Mouse (Mus musculus) granulocyte monocyte progenitor cell, adult 5-6 weeks (primary cell): ENCODE measurements at regions not wholly inside any gene's neighbourhood (a gene's known extent, or its start where the extent isn't known, plus 50 kb on each side); places are given as distances from the start of the nearest gene placed in this dataset.
A peak's percentile ranks its signal among the peaks of the same experiment; 100 is the strongest.

Source experiments
- ATAC-seq: replicated peaks from 2 replicates; pipeline ENCODE4 v1.8.0; 2016; ENCODE audit warnings: mild to moderate bottlenecking, moderate TSS enrichment, inconsistent platforms; ENCODE audit not compliant: poor library complexity, severe bottlenecking

DNA sequence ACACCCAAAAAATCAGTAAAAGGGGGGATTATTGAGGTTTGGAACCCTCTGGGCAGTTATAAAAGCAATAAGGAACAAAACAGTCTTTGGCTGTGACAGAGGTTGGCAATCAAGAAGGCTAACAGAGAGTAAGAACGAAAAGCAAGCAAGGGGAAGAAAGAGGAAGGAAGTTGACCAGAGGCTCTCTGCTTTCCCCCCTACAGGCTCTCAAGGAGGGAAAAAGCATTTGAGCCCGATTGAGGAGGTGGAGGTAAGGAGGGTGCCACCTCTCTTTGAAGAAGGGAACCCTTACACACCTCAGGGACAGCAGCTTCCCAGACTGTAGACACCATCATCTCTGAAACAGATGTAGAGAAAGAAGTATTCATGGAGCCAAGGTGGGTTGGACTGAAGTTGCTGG lies 194.6 kb upstream of the Hnrnpa3 start:
- ATAC-seq = peak; percentile 72

DNA sequence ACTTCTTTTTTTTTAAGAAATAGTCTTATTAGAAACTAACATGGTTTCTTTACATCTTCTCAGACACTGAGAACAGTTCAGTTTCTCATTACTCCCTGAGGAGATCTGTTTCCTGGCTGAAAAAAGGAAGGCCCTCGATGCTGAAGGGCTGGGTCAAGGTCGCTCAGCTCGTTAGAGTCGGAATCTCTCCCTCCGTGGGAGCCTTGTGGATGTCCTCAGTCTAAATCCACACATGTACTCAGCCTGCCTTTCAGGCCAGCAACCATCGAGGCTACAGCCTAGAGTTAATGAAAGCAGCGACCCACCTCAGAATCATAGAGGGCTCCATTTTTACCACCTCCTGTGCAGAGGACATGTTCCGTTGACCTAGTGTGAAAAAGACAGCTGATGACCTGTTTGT lies 190.2 kb upstream of the Hnrnpa3 start:
- no peak for ATAC-seq

DNA sequence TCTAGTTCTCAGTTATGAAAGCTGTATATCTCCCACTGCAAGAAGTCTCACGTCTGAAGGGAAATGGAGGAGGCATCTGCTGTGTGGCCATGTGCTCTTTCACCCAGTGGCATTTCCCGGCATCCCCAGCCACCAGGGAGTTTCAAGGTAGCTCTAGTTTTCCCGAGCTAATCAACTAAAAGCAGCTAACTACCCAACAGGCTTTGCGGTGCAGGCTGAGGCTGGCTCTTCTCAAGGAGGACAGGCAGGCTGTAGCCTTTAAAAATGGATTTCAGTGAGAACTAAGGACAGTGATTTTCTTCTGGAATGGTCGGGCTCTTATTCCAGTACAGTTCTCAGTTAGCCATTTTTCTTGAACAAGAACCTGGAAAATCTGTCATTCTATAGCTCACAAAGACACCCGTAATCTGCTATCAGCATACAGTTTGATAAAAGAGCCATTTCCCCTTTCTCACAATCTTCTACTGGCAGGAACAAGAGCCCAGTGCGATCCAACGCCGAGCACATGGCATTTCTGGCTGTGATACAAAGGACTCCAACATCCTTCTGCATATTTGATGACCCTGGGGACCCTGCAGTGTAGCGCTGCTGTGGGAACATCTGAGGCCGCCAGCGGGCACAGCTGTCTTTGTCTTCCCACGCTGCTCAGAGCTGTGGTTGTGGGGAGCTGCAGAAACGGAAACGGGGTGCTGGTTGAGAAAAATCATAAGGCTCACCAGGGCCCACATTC lies 188.9 kb upstream of the Hnrnpa3 start:
- peak; percentile 90 for ATAC-seq

DNA sequence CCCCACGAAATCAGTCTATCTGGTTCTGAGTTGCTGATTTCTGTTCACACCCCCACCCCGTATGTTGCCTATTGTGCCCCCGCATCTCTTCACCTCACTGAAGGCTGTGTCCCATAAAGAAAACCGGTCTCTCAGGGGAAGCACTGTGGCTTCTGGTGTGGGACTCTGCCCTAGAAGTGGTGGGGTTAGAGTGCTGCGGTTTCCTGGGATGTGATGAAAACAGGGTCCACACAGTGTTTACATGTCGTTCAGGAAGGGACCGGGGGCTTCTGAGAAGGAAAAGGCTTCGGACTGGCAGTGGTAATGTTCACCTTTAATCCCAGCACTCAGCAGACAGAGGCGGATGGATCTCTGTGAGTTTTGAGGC lies 188.4 kb upstream of the Hnrnpa3 start:
- ATAC-seq = peak; percentile 60; the same call in 1 of the 2 replicates

- ATAC-seq = no peak
Measured at GRCm38 (mm10) chr2:75472489-75472888, 186.6 kb upstream of the Hnrnpa3 start.

- no peak for ATAC-seq
Measured at GRCm38 (mm10) chr2:75474509-75474908, 184.6 kb upstream of the Hnrnpa3 start.

GRCm38 (mm10) chr2:75476350-75476749 lies 182.7 kb upstream of the Hnrnpa3 start:
- ATAC-seq = no peak

GRCm38 (mm10) chr2:75477076-75477475 lies 182.0 kb upstream of the Hnrnpa3 start:
- ATAC-seq = no peak

DNA sequence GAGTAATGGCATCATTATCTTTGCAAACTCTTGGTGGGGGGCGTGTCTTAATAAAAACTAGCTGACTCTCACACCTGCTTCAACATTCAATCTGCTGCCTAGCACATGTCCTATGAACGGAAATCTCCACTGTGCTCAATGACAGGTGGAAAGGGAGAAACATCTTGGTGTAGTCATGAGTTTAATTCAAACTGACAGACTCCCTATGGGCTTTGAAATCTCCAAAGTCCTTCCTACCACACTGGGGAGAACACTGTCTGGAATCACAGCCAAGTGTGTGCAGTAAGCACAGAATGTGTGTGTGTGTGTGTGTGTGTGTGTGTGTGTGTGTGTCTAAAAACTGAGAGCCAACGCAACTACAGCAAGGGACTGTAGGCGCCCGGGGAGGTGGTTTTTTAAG lies 179.5 kb upstream of the Hnrnpa3 start:
- ATAC-seq = no peak

- no peak for ATAC-seq
Measured at GRCm38 (mm10) chr2:75481863-75482262, 177.2 kb upstream of the Hnrnpa3 start.

DNA sequence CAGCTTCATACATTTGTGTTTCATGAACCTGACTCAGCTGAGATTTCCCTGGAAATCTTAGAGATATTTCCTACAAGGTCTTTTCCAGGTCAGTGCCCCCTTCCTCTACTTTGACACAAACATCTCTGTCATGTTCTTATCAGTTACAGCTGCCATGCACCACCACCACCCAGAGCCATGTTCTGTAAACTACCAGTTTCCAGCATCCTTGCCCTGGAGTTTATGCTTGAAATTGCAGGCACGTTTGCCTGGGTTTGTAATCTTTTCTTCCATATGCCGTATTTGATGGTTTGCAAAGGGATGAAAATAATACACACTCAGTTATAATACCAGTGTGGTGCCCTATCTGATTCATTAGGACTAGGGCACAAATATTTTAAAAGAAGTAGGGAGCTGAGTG lies 176.6 kb upstream of the Hnrnpa3 start:
- ATAC-seq = no peak

GRCm38 (mm10) chr2:75484951-75485350 lies 174.1 kb upstream of the Hnrnpa3 start:
- no peak for ATAC-seq

DNA sequence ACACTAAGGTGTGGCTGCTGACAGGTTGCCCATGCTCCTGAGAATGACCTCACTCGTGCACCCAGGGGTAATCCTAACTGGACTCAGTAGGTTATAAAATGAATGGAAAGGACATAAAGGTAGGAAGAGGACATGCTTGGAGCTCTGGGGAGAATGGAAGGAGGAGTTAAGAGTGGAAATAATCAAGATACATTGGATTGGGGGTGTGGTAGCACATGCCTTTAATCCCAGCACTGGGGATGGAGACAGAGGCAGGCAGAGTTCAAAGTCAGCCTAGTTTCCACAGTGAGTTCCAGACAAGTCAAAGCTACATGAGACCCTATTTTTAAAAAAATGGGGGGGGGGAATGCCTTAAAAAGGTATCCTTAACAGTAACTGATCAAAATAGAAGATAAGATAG lies 167.9 kb upstream of the Hnrnpa3 start:
- ATAC-seq = no peak

DNA sequence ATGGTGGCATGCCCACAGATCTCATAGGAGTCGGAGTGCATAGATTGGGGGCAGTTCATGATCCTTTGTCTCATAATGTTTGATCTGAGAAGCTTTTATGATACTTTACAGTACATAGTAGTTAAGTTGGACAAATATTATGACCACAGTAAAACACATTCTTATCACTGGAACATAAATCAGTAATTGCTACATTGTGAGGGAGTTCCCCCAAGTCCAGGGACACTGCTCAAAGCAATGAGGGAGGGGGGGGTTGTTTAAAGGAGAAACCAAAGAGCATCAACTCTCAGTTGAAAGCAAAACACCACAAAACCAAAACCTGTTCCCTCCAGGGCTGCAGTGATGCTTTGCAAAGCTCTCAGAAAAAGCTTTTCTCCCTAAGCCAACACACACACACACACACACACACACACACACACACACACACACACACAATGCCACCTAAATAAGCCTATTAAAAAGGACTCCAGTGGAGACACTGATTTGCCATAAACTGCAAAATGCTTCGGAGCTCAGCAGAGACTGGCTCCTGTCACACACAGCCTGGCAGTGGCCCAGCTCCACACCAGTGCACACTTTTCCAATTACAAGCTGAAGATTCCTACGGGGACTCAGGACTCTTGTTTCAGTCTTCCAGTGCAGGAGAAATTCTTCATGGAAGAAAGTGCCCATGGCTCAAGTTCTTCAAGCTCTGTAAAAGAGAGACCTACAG lies 167.1 kb upstream of the Hnrnpa3 start:
- ATAC-seq = no peak

- ATAC-seq = no peak
Measured at GRCm38 (mm10) chr2:75492501-75492898, 166.6 kb upstream of the Hnrnpa3 start.

DNA sequence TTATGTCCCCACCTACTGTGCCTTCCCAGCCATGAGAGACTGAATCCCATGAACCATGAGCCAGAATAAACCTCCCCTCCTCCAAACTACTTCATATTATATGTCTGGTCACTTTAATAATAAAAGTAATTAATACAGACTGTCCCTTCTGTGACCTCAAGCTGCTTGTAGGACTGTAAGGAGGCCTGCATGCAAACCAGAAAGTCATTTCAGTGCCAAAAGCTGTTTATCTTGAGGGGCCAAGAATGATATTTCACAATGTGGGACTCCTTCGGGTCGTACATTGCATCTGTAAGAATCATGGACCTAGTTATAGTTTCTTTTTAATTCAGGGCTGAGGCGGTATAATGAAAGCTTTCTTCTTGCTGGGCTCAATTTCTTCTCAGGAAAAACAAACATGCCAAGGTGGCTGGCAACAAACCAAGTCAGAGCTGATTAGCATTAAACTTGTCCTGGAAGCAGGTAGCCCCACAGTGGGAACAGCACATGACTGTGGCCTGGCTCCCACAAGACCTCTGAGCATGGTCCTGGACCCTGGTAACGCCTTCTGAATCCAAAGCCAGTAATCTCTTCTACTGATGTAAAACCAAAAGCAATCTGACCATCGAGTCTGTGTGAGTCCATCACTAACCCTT lies 162.3 kb upstream of the Hnrnpa3 start:
- ATAC-seq = no peak

DNA sequence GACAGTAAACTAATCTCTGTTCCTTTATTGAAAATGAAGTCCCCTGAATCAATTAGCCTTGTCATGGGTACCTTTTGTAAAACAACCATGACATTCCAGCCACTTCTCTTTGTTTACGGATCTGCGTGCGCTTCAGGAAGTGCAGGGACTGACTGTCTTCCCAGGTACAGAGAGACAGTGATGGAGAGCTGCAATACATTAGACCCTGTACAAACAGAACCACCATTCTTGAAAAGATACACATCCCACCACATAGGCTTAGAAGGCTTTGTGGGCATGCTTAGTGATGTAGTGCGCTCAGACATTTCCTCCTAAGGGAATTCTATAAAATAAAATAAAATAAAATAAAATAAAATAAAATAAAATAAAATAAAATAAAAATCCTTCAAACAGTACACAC lies 148.8 kb upstream of the Hnrnpa3 start:
- ATAC-seq = no peak

- ATAC-seq = no peak
Measured at GRCm38 (mm10) chr2:75512422-75513170, 146.5 kb upstream of the Hnrnpa3 start.

GRCm38 (mm10) chr2:75514171-75514570 lies 144.9 kb upstream of the Hnrnpa3 start:
- ATAC-seq = no peak

DNA sequence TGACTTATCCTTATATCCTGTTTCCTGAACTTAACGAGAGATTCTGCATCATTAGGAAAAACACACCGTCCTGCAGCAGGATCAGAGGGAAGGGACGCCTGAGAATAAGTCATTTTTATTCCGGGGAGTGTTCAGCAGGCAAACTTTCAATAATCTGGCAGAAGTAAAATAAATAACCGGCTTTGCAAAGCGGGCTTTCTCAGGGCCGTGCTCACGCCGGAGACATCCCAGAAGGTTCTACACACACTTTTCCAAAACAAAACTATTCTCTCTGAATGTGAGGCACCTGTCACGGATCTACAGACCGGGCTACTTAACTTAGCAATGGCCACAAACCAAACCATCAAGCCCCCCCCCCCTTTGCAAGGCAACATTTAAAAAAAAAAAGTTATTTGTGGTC lies 142.8 kb upstream of the Hnrnpa3 start:
- ATAC-seq = no peak

DNA sequence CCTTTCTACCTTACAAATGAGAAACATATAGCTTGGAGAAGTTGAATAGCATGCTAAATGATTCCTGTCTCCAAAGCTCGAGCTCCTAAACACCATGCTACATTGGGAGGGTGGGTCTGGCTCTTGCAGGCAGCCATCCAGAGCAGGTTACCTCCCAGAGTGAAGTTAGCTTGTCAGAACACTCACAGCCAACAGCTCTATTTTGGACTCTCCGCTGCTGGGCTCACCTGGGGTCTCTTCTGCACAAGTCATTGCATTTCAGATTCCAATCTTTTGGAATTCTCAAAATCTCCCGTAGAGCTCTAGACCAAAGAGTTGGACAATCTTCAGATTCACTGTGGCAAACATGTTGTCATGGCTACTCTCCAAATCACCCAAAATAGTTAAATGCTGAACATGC lies 142.0 kb upstream of the Hnrnpa3 start:
- no peak for ATAC-seq
